Mouse (Mus musculus): ENCODE data around the gene Borcs5. TPM values are rescaled to one million over a fixed set of nuclear protein-coding genes. Genes with fewer than 3 reads are reported as not detected.

The Borcs5 gene
- polyA plus RNA-seq (2014; fragmentation: Nextera tagmentation; extraction: Ambion mirVana) = 13.9 and 14.6 TPM in 2 replicates

DNA sequence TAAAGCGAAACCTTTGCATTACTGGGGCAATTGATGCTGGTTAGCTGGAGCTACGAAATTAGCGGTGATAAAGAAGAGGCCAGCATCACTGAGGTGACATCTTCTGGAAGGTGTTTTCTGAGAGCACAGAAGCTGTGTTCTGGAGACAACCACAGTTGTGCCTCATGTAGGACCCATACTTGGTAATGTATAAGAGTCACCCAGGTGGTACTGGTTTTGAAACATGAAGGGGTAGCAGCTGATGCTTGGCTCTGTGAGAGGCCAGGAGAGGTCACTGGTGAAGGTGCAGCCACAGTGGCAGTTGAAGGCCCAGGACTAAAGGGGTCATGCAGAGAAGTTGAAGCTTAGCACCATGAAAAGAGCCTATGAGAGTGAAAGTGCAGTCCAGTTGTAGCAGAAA is at the start of gene Borcs5:
Borcs5 (plus strand) TSS at position 301 of the 400 bp plus-strand sequence.
- Histone ChIP-seq H3K4me3 (ENCODE audit: low read depth, low read length) (no peak within 1 kb of the TSS), H3K36me3 (ENCODE audit: insufficient read depth) (no peaks in the 10 kb centered on the region), H3K9me3 (ENCODE audit: low read depth, low read length) (no peaks in the 10 kb centered on the region), H3K9ac (no peak within 1 kb of the TSS), H3K4me2 (no peak within 1 kb of the TSS), H3K4me1 (ENCODE audit: insufficient read depth) (peaks cover 5% of the 10 kb centered on the region; the same call in 1 of the 2 replicates), H3K27ac (ENCODE audit: low read depth) (no peak within 1 kb of the TSS), H3K27me3 (ENCODE audit: insufficient read depth, low read length) (no peaks in the 10 kb centered on the region)
- no peak for TF ChIP-seq CTCF (IDR thresholded peaks at IDR 0.05; ENCODE audit: low read depth)
- WGBS = 84% methylated on average over 3 of the region's 3 CpGs
- DNase-seq (no peak), ATAC-seq (ENCODE audit: insufficient read depth) (no peak)

DNA sequence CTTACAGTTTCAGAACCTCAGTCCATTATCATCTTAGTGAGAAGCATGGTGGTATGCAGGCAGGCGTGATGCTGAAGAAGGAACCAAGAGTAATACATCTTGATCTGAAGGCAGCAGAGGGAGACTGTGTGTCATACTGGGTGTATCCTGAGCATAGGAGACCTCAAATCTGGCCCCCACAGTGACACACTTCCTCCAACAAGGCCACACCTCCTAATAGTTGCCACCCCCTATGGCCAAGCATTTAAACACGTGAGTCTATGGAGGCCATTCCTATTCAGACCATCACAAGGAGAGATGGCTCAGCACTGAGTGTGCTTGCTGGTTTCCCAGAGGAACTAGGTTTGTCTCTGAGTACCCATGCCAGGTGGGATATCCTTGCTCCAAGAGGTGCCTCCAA is 47.7 kb upstream of the Borcs5 start:
- Histone ChIP-seq H3K9me3 (ENCODE audit: low read depth, low read length) (no peaks in the 10 kb centered on the region), H3K36me3 (ENCODE audit: insufficient read depth) (no peaks in the 10 kb centered on the region), H3K27me3 (ENCODE audit: insufficient read depth, low read length) (no peaks in the 10 kb centered on the region), H3K9ac (no peak overlapping the region), H3K4me3 (ENCODE audit: low read depth, low read length) (no peak overlapping the region), H3K27ac (ENCODE audit: low read depth) (no peak overlapping the region), H3K4me2 (no peak overlapping the region), H3K4me1 (ENCODE audit: insufficient read depth) (no peaks in the 10 kb centered on the region)
- 0 out of 2 replicates have a peak, but pooled peaks have one; percentile 28 for ATAC-seq (ENCODE audit: insufficient read depth)
- WGBS = 84% methylated on average over 2 of the region's 2 CpGs
- no peak for TF ChIP-seq CTCF (IDR thresholded peaks at IDR 0.05; ENCODE audit: low read depth)
- no peak for DNase-seq

DNA sequence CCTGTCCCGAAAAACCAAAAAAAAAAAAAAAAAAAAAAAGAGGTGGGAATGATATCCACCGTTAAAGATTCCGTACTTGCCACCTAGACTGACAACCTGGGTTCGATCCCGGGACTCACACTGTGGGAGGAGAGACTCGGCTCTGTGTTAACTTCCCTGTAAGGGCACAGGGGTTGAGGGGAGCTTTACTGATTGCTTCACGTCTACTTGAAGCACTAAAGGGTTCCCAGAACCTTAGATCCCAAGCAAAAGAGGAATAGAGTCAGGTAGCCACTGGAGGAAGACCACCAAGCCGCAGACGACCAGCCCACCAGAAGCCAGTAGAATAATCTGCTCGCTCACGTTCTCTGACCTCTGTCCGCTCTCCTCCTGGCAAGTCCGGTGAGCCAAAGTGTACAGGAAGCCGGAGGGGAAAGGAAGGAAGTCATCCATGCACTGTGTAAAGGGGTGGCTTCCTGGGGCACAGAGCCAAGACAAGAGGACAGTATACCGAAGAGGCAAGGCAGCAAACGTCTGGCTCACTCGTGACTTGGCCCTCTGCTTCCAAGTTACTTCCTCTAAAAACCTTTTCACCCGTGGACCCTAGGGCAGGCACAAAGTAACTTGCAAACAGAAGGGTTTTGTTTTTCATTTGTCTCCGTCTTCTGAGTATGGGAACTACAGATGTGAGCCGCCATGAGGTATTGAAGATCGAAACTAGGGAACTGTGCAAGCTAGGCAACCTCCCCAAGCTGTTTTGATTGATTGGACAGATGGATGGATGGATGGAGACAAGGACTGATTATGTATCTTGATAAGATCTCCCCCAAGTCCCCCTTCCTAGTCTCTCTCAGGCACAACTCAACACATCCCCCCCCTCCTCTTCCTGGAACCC is 44.5 kb upstream of the Borcs5 start:
- WGBS = 50% methylated on average over 20 of the region's 21 CpGs
- no peaks in the 10 kb centered on the region for H3K36me3 ChIP-seq (ENCODE audit: insufficient read depth)
- peak overlapping the region; percentile 23; the same call in 1 of the 2 replicates for H3K4me2 ChIP-seq
- H3K9ac ChIP-seq = no peak overlapping the region
- H3K27me3 ChIP-seq (ENCODE audit: insufficient read depth, low read length) = no peaks in the 10 kb centered on the region
- ATAC-seq (ENCODE audit: insufficient read depth) = peak; percentile 75; the same call in 1 of the 2 replicates
- DNase-seq = peak; percentile 67
- H3K27ac ChIP-seq (ENCODE audit: low read depth) = no peak overlapping the region
- no peaks in the 10 kb centered on the region for H3K4me1 ChIP-seq (ENCODE audit: insufficient read depth)
- H3K9me3 ChIP-seq (ENCODE audit: low read depth, low read length) = no peaks in the 10 kb centered on the region
- H3K4me3 ChIP-seq (ENCODE audit: low read depth, low read length) = no peak overlapping the region
- TF ChIP-seq CTCF (IDR thresholded peaks at IDR 0.05; ENCODE audit: low read depth) = no peak

DNA sequence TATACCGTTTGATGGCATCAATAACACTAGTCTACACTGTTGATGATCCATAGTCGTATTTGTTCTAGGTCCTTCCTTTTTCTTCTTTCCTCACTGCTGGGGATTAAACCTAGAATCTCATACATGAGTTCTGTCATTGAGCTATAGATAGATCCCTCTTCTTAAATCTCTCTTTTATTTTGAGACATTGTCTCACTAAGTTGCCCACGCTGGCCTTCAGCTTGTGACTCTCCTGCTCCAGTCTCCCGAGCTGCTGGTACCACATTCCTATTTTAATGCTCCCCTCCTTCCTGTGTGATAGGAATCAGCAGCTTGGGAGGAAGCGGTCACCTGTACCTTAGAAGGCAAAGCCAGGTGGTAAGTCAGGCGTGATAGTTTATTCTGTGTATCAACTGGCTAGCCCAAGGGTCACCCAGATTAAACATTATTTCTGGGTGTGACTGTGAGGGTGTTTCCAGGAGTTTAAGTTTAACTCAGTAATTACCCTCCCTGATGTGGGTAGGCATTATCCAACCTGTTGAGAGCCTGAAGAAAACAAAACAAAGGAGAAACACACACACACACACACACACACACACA is 41.6 kb upstream of the Borcs5 start:
- no peak for DNase-seq
- Histone ChIP-seq H3K27ac (ENCODE audit: low read depth) (no peak overlapping the region), H3K9me3 (ENCODE audit: low read depth, low read length) (no peaks in the 10 kb centered on the region)

DNA sequence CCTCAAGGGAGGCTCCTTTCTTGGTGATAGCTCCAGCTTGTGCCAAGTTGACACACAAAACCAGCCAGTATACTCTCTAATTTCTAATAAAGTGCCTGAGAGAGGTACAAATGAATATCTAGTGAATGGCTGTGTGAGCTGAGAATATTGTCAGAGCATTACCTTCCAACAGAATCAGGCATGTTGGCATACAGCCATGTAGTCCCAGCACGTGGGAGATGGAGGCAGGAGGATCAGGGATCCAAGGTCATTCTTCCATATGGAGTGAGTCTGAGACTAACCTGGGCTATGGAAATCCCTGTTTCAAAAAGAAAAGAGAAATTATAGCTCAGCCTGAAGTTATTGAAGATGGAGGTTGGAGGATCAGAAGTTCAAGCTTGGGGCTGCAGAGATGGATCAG is 40.1 kb upstream of the Borcs5 start:
- Histone ChIP-seq H3K4me1 (ENCODE audit: insufficient read depth) (0 out of 2 replicates have a peak, but pooled peaks cover 4% of the 10 kb centered on the region), H3K27me3 (ENCODE audit: insufficient read depth, low read length) (no peaks in the 10 kb centered on the region), H3K27ac (ENCODE audit: low read depth) (no peak overlapping the region), H3K4me3 (ENCODE audit: low read depth, low read length) (no peak overlapping the region), H3K4me2 (no peak overlapping the region), H3K9ac (no peak overlapping the region), H3K36me3 (ENCODE audit: insufficient read depth) (no peaks in the 10 kb centered on the region), H3K9me3 (ENCODE audit: low read depth, low read length) (no peaks in the 10 kb centered on the region)
- no peak for TF ChIP-seq CTCF (IDR thresholded peaks at IDR 0.05; ENCODE audit: low read depth)
- ATAC-seq (ENCODE audit: insufficient read depth) (no peak), DNase-seq (no peak)
- 52% methylated on average over 1 of the region's 1 CpGs for whole genome bisulfite sequencing

More for the DNA sequence above, 41.6 kb upstream of the Borcs5 start:
- Histone ChIP-seq H3K4me2 (no peak overlapping the region), H3K4me1 (ENCODE audit: insufficient read depth) (0 out of 2 replicates have a peak, but pooled peaks cover 4% of the 10 kb centered on the region), H3K36me3 (ENCODE audit: insufficient read depth) (no peaks in the 10 kb centered on the region), H3K9ac (no peak overlapping the region), H3K4me3 (ENCODE audit: low read depth, low read length) (no peak overlapping the region), H3K27me3 (ENCODE audit: insufficient read depth, low read length) (no peaks in the 10 kb centered on the region)
- no peak for TF ChIP-seq CTCF (IDR thresholded peaks at IDR 0.05; ENCODE audit: low read depth)
- no peak for ATAC-seq (ENCODE audit: insufficient read depth)
- WGBS = 68% methylated on average over 6 of the region's 6 CpGs

DNA sequence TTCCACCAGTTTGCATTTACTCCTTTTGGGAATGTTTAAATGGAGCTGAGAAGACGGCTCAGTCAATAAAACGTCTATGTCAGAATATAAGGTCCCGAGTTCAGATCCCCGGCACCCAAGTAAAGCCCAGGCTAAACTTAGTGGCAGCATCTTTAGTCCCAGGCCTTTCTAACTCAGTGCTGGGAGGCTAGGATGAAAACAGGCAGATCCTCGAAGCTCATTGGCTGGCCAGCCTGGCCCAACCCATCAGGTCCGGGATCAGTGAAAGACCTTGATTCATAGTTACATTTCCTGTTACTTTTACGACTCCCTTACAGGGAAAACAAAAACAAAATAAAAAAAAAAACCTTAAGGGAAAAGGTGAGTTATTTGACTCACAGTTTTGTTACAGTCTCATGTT is 38.2 kb upstream of the Borcs5 start:
- H3K4me1 ChIP-seq (ENCODE audit: insufficient read depth) = peaks cover 5% of the 10 kb centered on the region; the same call in 1 of the 2 replicates
- no peaks in the 10 kb centered on the region for H3K36me3 ChIP-seq (ENCODE audit: insufficient read depth)
- DNase-seq = no peak
- no peak overlapping the region for H3K4me3 ChIP-seq (ENCODE audit: low read depth, low read length)
- no peaks in the 10 kb centered on the region for H3K9me3 ChIP-seq (ENCODE audit: low read depth, low read length)
- H3K27ac ChIP-seq (ENCODE audit: low read depth) = no peak overlapping the region
- no peak for TF ChIP-seq CTCF (IDR thresholded peaks at IDR 0.05; ENCODE audit: low read depth)
- H3K9ac ChIP-seq = no peak overlapping the region
- 58% methylated on average over 7 of the region's 7 CpGs for WGBS
- H3K4me2 ChIP-seq = no peak overlapping the region
- no peaks in the 10 kb centered on the region for H3K27me3 ChIP-seq (ENCODE audit: insufficient read depth, low read length)
- ATAC-seq (ENCODE audit: insufficient read depth) = no peak

DNA sequence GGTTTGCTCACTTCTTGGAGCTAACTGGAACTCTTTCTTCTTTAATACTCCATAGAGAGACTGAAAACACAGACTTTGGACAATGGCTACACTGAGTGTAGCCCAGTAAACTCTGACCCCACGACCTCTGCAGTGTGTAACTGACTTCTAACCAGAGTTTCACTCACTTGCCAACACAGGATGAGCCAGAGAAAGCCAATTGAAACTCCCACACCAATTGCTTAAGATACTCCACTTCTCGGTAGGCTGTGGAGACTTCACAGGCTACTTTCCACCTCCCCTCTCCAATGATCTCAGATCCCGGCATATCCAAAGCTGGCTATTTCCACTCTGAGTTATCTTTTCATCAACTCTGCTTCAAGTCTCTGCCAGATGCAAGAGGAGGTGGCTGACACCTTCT is 37.5 kb upstream of the Borcs5 start:
- Histone ChIP-seq H3K9ac (no peak overlapping the region), H3K4me3 (ENCODE audit: low read depth, low read length) (no peak overlapping the region), H3K36me3 (ENCODE audit: insufficient read depth) (no peaks in the 10 kb centered on the region), H3K27me3 (ENCODE audit: insufficient read depth, low read length) (no peaks in the 10 kb centered on the region), H3K27ac (ENCODE audit: low read depth) (peak overlapping the region; percentile 30; the same call in 1 of the 2 replicates), H3K9me3 (ENCODE audit: low read depth, low read length) (no peaks in the 10 kb centered on the region), H3K4me2 (no peak overlapping the region), H3K4me1 (ENCODE audit: insufficient read depth) (peaks cover 11% of the 10 kb centered on the region; the same call in 1 of the 2 replicates)
- ATAC-seq (ENCODE audit: insufficient read depth) = 0 out of 2 replicates have a peak, but pooled peaks have one; percentile 40
- 24% methylated on average over 3 of the region's 3 CpGs for WGBS
- no peak for TF ChIP-seq CTCF (IDR thresholded peaks at IDR 0.05; ENCODE audit: low read depth)
- no peak for DNase-seq
